Mouse (Mus musculus) liver, embryonic 12.5 days (tissue): ENCODE data around the gene Idua. TPM values are rescaled to one million over a fixed set of nuclear protein-coding genes. Genes with fewer than 3 reads are reported as not detected.

ENCODE experiments used
- ATAC-seq: fragments of 200-750 bp; cut with Nextera tagmentation; 2 replicates; pipeline ENCODE4 v1.8.0; 2017; ENCODE audit warnings: moderate number of reproducible peaks, mild to moderate bottlenecking, moderate library complexity
- H3K27ac ChIP-seq: fragments of 300-500 bp; sonication (generic); 2 replicates; pipeline ENCODE4 v1.5.1; 2016; ENCODE audit warnings: mild to moderate bottlenecking
- H3K27me3 ChIP-seq: fragments of 300-500 bp; sonication (generic); replicated peaks from 2 replicates; pipeline ENCODE4 v1.6.1; 2016; ENCODE audit warnings: mild to moderate bottlenecking, moderate library complexity
- H3K36me3 ChIP-seq: fragments of 300-500 bp; sonication (generic); 2 replicates; pipeline ENCODE4 v1.6.1; 2016; ENCODE audit warnings: mild to moderate bottlenecking, moderate library complexity
- H3K4me1 ChIP-seq: fragments of 300-500 bp; sonication (generic); 2 replicates; pipeline ENCODE4 v1.6.1; 2016
- H3K4me2 ChIP-seq: fragments of 300-500 bp; sonication (generic); 2 replicates; pipeline ENCODE4 v1.6.1; 2016; ENCODE audit warnings: mild to moderate bottlenecking, moderate library complexity
- H3K4me3 ChIP-seq: fragments of 300-500 bp; sonication (generic); 2 replicates; pipeline ENCODE4 v1.5.1; 2016; ENCODE audit warnings: mild to moderate bottlenecking, moderate library complexity
- H3K9ac ChIP-seq: fragments of 300-500 bp; sonication (generic); 2 replicates; pipeline ENCODE4 v1.6.1; 2016; ENCODE audit warnings: mild to moderate bottlenecking, moderate library complexity
- H3K9me3 ChIP-seq: fragments of 300-500 bp; sonication (generic); replicated peaks from 2 replicates; pipeline ENCODE4 v1.6.1; 2016; ENCODE audit warnings: mild to moderate bottlenecking, moderate library complexity
- WGBS: fragments of 180-500 bp; shearing (Covaris S2); methylation state at CpG from one replicate; pipeline ENCODE4 v1.1.7; 2016; ENCODE audit not compliant: insufficient replicate concordance; 5-methylcytosine and 5-hydroxymethylcytosine counted together
- polyA plus RNA-seq: library from polyadenylated mRNA; unstranded; fragments of >200 nt; fragmentation: Nextera tagmentation; extraction: Ambion mirVana; gene quantifications from 2 replicates; pipeline ENCODE4 v1.2.1, GENCODE M21; 2016

Gene Idua
- polyA plus RNA-seq, 1 experiment from 2014 or later, result 5.9 TPM

GRCm38 (mm10) chr5:108671757-108672156, 11.6 kb downstream of the Idua start:
- H3K4me1 ChIP-seq, result peaks cover 80% of the 10 kb centered on the region

GRCm38 (mm10) chr5:108674624-108675023, 14.5 kb downstream of the Idua start:
- Histone ChIP-seq H3K9ac (peak overlapping the region; percentile 76), H3K4me1 (peaks cover 92% of the 10 kb centered on the region), H3K4me3 (peak overlapping the region; percentile 57), H3K27me3 (no peaks in the 10 kb centered on the region), H3K4me2 (peak overlapping the region; percentile 78), H3K27ac (peak overlapping the region; percentile 96), H3K36me3 (peaks cover 30% of the 10 kb centered on the region), H3K9me3 (no peaks in the 10 kb centered on the region)
- 56% methylated on average over 2 of the region's 2 CpGs for WGBS
- ATAC-seq, result no peak

More at GRCm38 (mm10) chr5:108671757-108672156, 11.6 kb downstream of the Idua start:
- H3K9me3 ChIP-seq, result no peaks in the 10 kb centered on the region
- peak overlapping the region; percentile 49; the same call in 1 of the 2 replicates for H3K27ac ChIP-seq
- no peaks in the 10 kb centered on the region for H3K27me3 ChIP-seq
- H3K4me3 ChIP-seq, result no peak overlapping the region
- peaks cover 30% of the 10 kb centered on the region for H3K36me3 ChIP-seq
- H3K9ac ChIP-seq, result no peak overlapping the region
- ATAC-seq, result no peak
- WGBS, result 88% methylated on average over 12 of the region's 12 CpGs
- no peak overlapping the region for H3K4me2 ChIP-seq

GRCm38 (mm10) chr5:108675251-108675816, 15.2 kb downstream of the Idua start, which contains the start of gene Slc26a1:
Gene Slc26a1, minus strand, starts transcription at chr5:108675569.
- peak within 1 kb of the TSS; percentile 76 for H3K9ac ChIP-seq

GRCm38 (mm10) chr5:108676772-108677498, 16.8 kb downstream of the Idua start:
- WGBS, result 4% methylated on average over 5 of the region's 5 CpGs
- ATAC-seq, result peak; percentile 85
- H3K9ac ChIP-seq, result peak overlapping the region; percentile 76

More at GRCm38 (mm10) chr5:108675251-108675816, 15.2 kb downstream of the Idua start, which contains the start of gene Slc26a1:
- peak within 1 kb of the TSS; percentile 57 for H3K4me3 ChIP-seq
- H3K4me2 ChIP-seq, result peak within 1 kb of the TSS; percentile 78
- peak; percentile 59 for ATAC-seq
- H3K9me3 ChIP-seq, result no peaks in the 10 kb centered on the region
- WGBS, result 26% methylated on average over 9 of the region's 9 CpGs
- H3K4me1 ChIP-seq, result peaks cover 90% of the 10 kb centered on the region
- H3K27ac ChIP-seq, result peak within 1 kb of the TSS; percentile 96
- peaks cover 30% of the 10 kb centered on the region for H3K36me3 ChIP-seq
- no peaks in the 10 kb centered on the region for H3K27me3 ChIP-seq

GRCm38 (mm10) chr5:108677605-108678295, 17.6 kb downstream of the Idua start:
- H3K9ac ChIP-seq, result peak overlapping the region; percentile 76
- peak overlapping the region; percentile 45 for H3K4me3 ChIP-seq
- H3K9me3 ChIP-seq, result no peaks in the 10 kb centered on the region
- H3K27ac ChIP-seq, result peak overlapping the region; percentile 96
- 8% methylated on average over 25 of the region's 25 CpGs for WGBS
- H3K4me1 ChIP-seq, result peaks cover 69% of the 10 kb centered on the region
- H3K4me2 ChIP-seq, result peak overlapping the region; percentile 78
- peak; percentile 57 for ATAC-seq
- peaks cover 17% of the 10 kb centered on the region for H3K36me3 ChIP-seq
- H3K27me3 ChIP-seq, result no peaks in the 10 kb centered on the region

More at GRCm38 (mm10) chr5:108676772-108677498, 16.8 kb downstream of the Idua start:
- Histone ChIP-seq H3K4me3 (peak overlapping the region; percentile 45), H3K27me3 (no peaks in the 10 kb centered on the region), H3K4me2 (peak overlapping the region; percentile 78), H3K27ac (peak overlapping the region; percentile 96), H3K9me3 (no peaks in the 10 kb centered on the region), H3K36me3 (peaks cover 24% of the 10 kb centered on the region), H3K4me1 (peaks cover 76% of the 10 kb centered on the region)

- Histone ChIP-seq H3K36me3 (peaks cover 10% of the 10 kb centered on the region), H3K4me1 (peaks cover 65% of the 10 kb centered on the region), H3K9me3 (no peaks in the 10 kb centered on the region), H3K4me3 (no peak overlapping the region), H3K4me2 (no peak overlapping the region), H3K27me3 (no peaks in the 10 kb centered on the region), H3K9ac (no peak overlapping the region), H3K27ac (peak overlapping the region; percentile 39)
- WGBS, result 79% methylated on average over 6 of the region's 6 CpGs
- ATAC-seq, result no peak
Measured at GRCm38 (mm10) chr5:108678296-108678854, 18.2 kb downstream of the Idua start.

GRCm38 (mm10) chr5:108679909-108680308, 19.8 kb downstream of the Idua start:
- Histone ChIP-seq H3K4me1 (peaks cover 50% of the 10 kb centered on the region), H3K9me3 (no peaks in the 10 kb centered on the region), H3K27ac (no peak overlapping the region), H3K4me3 (no peak overlapping the region), H3K36me3 (0 out of 2 replicates have a peak, but pooled peaks cover 5% of the 10 kb centered on the region), H3K9ac (no peak overlapping the region), H3K4me2 (no peak overlapping the region), H3K27me3 (no peaks in the 10 kb centered on the region)
- ATAC-seq, result no peak
- 37% methylated on average over 3 of the region's 3 CpGs for WGBS

- ATAC-seq, result no peak
- Histone ChIP-seq H3K27me3 (no peaks in the 10 kb centered on the region), H3K4me1 (peaks cover 40% of the 10 kb centered on the region), H3K4me3 (no peak overlapping the region), H3K27ac (no peak overlapping the region), H3K9ac (0 out of 2 replicates have a peak overlapping the region, but pooled peaks have one; percentile 0), H3K36me3 (0 out of 2 replicates have a peak, but pooled peaks cover 5% of the 10 kb centered on the region), H3K4me2 (no peak overlapping the region), H3K9me3 (no peaks in the 10 kb centered on the region)
- WGBS, result 83% methylated on average over 6 of the region's 6 CpGs
Measured at GRCm38 (mm10) chr5:108680871-108681270, 20.7 kb downstream of the Idua start.

GRCm38 (mm10) chr5:108689091-108689490, 29.0 kb downstream of the Idua start:
- H3K4me2 ChIP-seq, result no peak overlapping the region
- no peak overlapping the region for H3K9ac ChIP-seq
- H3K9me3 ChIP-seq, result no peaks in the 10 kb centered on the region
- H3K4me3 ChIP-seq, result no peak overlapping the region
- WGBS, result 64% methylated on average over 5 of the region's 5 CpGs
- H3K27me3 ChIP-seq, result peaks cover 10% of the 10 kb centered on the region; the same call in 1 of the 2 replicates
- H3K36me3 ChIP-seq, result no peaks in the 10 kb centered on the region
- H3K4me1 ChIP-seq, result peaks cover 26% of the 10 kb centered on the region
- H3K27ac ChIP-seq, result no peak overlapping the region
- no peak for ATAC-seq

- H3K4me2 ChIP-seq, result no peak overlapping the region
- H3K27me3 ChIP-seq, result peaks cover 10% of the 10 kb centered on the region; the same call in 1 of the 2 replicates
- WGBS, result 56% methylated on average over 4 of the region's 4 CpGs
Measured at GRCm38 (mm10) chr5:108691152-108691551, 31.0 kb downstream of the Idua start.

GRCm38 (mm10) chr5:108692271-108692670, 32.1 kb downstream of the Idua start, which contains the start of gene Fgfrl1:
Gene Fgfrl1, plus strand, starts transcription at chr5:108692382.
- H3K27ac ChIP-seq, result peak within 1 kb of the TSS; percentile 30; the same call in 1 of the 2 replicates
- peak within 1 kb of the TSS; percentile 95 for H3K4me3 ChIP-seq
- H3K9ac ChIP-seq, result peak within 1 kb of the TSS; percentile 92
- ATAC-seq, result peak; percentile 19; the same call in 1 of the 2 replicates
- WGBS, result 5% methylated on average over 16 of the region's 18 CpGs
- peak within 1 kb of the TSS; percentile 99 for H3K4me2 ChIP-seq
- 0 out of 2 replicates have a peak, but pooled peaks cover 4% of the 10 kb centered on the region for H3K36me3 ChIP-seq
- no peaks in the 10 kb centered on the region for H3K9me3 ChIP-seq
- H3K27me3 ChIP-seq, result peaks cover 10% of the 10 kb centered on the region; the same call in 1 of the 2 replicates
- peaks cover 55% of the 10 kb centered on the region for H3K4me1 ChIP-seq

More at GRCm38 (mm10) chr5:108691152-108691551, 31.0 kb downstream of the Idua start:
- Histone ChIP-seq H3K27ac (no peak overlapping the region), H3K9ac (no peak overlapping the region), H3K36me3 (0 out of 2 replicates have a peak, but pooled peaks cover 4% of the 10 kb centered on the region), H3K4me1 (peaks cover 43% of the 10 kb centered on the region), H3K9me3 (no peaks in the 10 kb centered on the region), H3K4me3 (no peak overlapping the region)
- ATAC-seq, result no peak
